Mouse (Mus musculus) frontal cortex, adult (tissue): Measurements from ENCODE around the gene Galnt15.

ENCODE experiments used
- ATAC-seq: cut with Nextera tagmentation; 2 replicates; pipeline ENCODE4 v1.9.2; 2017; ENCODE audit warnings: mild to moderate bottlenecking, moderate library complexity, mixed read lengths; ENCODE audit not compliant: low TSS enrichment

Gene Galnt15

DNA sequence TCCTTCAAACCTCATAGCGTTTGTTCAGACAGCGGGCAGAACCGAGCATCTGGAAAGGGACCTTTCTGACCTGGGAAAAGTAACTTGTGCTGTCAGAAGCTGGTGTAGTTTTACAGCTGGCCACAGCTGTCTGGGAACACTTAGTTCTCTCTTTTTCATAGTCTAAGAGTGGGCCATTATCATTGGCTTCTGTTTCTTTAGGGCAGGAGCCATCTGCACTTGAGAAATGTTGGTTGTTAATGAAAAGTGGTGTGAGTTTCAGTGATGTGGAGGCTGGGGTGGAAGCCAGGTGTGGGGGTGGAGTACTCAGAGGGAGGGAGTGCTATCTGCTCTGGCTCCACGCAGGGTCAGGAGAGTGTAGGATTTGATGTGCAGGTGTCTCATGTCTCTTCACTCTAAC, 62.3 kb downstream of the Galnt15 start:
- ATAC-seq = no peak

DNA sequence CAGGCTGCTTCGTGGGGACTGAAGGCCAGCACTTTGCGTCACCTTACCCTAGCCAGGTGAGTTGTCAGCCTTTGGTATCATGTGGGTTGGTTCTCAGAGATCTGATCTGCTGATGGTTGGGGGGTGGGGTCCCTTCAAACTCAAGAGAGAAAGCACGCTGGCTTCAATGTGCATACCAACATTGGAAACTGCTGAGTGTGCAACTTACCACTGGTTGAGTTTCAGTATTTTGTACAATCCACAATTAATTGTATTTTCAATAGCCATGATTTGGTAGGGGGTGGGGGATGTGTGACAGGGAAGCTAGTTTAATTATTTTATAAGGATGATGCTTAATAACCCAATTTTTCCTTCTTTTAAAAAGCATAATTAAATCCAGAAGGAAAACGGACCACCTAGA, 62.9 kb downstream of the Galnt15 start:
- no peak for ATAC-seq

DNA sequence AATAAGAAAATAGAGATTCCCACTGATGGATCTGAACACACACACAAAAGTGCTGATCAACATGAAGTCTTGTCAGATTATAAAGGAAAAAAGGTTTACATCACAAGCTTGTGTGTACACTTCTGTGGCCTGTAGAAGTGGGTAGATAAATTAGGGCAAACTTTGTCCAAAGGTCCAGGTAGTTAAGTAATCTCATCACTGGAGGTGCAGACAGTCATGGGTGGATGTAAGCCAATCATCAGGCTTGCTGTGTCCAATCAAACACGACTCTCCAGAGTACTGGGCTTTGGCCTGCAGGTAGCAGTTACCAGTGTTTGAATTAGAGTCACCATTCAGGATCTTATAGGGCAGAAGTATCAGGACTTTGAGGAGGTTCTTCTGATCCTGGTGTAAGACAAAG, 64.2 kb downstream of the Galnt15 start:
- ATAC-seq = no peak

GRCm38 (mm10) chr14:32093500-32094117, 64.8 kb downstream of the Galnt15 start:
- no peak for ATAC-seq

DNA sequence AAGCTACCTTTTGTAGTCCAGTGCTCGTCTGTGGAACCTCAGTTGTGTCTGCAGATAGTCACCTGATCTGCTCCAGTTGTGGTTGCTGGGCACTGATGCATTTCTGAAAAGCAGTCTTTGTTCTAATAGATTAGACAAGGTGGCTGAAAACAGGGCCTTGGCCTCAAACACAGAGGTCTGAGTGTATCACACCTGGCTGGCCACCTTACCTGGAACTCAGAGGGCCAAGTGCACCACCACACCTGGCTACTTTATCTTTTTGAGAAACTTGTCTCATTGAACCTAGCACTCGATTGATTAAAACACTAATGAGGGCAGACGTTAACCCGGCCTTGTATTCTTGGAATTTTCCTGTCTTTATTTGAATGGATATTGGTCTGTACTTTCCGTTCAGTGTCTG, 66.9 kb downstream of the Galnt15 start:
- no peak for ATAC-seq

GRCm38 (mm10) chr14:32096740-32097139, 68.0 kb downstream of the Galnt15 start:
- ATAC-seq = no peak

- no peak for ATAC-seq
Measured at GRCm38 (mm10) chr14:32097691-32098090, 68.9 kb downstream of the Galnt15 start.

GRCm38 (mm10) chr14:32098951-32099350, 70.2 kb downstream of the Galnt15 start:
- ATAC-seq = no peak

DNA sequence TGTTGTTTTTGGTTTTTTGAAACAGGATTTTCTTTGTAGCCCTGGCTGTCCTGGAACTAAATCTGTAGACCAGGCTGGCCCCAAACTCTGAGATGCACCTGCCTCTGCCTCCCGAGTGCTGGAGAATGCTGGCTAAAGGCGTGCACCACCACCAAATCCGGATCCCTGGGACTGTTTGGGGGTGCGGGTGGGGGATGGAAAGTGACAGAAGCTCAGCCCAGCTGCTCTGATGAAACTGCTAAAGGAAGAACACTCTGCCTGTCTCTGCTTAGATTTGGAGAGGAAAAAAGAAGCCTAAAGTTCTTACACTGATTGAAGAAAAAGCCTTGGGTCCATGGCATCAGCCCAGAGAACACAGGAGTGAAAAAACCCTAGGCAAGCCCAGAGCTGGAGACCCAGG, 74.8 kb downstream of the Galnt15 start:
- no peak for ATAC-seq

DNA sequence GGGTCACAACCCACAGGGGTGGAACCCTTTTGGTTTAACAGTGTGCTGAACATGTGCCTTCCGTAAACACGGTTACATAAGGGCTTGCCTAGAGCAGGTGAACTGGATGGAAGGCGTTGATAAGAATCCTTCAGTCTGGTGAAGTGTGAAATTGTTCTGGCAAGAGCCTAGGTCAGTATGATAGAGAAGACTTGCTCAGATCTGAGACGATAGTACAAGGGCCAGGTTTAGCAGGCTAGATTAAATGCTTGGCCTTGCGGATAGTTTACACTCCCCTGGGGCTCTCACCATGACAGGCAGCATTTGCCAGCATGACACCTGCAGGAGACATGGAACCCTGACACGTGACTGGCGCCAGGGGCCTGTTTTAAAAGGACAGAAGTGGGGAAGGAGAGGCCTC, 76.9 kb downstream of the Galnt15 start:
- ATAC-seq = no peak

DNA sequence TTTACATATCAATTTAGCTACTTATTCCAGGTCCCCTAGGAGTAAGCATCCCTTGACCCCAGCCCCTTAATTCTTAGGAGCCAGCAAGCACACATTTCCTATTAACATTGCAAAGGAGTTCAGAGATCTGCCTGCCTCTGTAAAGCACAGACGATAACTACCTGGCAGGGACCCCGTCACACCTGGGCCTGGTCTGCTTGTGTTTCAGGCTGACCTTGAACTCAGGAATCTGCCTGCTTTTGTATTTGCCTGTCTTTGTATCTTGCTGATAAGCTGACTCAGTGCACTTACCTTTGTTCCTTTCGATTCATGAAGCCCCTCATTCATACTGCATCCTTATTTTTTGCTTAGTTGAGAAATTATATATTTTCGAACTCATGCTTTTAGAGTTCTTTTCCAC, 78.1 kb downstream of the Galnt15 start:
- no peak for ATAC-seq
